Mouse (Mus musculus) lung, adult 2 months (tissue): ENCODE results near the gene Ripk1.

Experiments used
- CTCF ChIP-seq: fragments of 200-500 bp; IDR thresholded peaks from 2 replicates; pipeline ENCODE4 v1.5.1; 2011; ENCODE audit warnings: mild to moderate bottlenecking, low read length, control low read depth; ENCODE audit not compliant: insufficient read depth
- POLR2A ChIP-seq: fragments of 200-500 bp; IDR thresholded peaks from 2 replicates; pipeline ENCODE4 v1.6.1; 2011; ENCODE audit warnings: low read depth, mild to moderate bottlenecking, control low read depth, low read length, borderline replicate concordance; ENCODE audit errors: extremely low read depth

DNA sequence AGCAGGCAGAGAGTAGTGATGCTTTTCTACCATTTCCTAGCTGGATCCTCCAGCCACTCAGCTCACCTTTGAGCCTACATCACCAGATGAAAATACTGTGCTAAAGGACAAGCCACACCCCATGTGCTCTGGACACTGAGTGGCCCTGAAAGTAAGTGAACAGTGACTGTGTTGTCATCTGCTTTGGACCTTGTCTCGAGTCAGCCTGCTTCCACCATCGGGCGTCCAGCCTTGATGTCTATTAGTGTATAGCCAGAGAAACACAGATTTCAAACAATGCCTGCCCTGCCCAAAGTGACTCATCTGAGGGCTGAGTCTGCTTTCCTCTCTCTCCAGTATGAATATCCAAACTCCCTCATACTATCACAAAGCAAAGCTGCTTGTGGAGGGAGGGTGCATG lies 77.6 kb downstream of the Ripk1 start:
- TF ChIP-seq CTCF (no peak), POLR2A (no peak)
